Mouse (Mus musculus) heart, adult 9 months (tissue): ENCODE data around the gene Dmrt2.

Experiments
- DNase-seq, 2 experiments: peaks; one replicate each; pipeline ENCODE4 v3.0.0; 2022; ENCODE audit warnings: low spot score in 2 of 2

Dmrt2 gene

DNA sequence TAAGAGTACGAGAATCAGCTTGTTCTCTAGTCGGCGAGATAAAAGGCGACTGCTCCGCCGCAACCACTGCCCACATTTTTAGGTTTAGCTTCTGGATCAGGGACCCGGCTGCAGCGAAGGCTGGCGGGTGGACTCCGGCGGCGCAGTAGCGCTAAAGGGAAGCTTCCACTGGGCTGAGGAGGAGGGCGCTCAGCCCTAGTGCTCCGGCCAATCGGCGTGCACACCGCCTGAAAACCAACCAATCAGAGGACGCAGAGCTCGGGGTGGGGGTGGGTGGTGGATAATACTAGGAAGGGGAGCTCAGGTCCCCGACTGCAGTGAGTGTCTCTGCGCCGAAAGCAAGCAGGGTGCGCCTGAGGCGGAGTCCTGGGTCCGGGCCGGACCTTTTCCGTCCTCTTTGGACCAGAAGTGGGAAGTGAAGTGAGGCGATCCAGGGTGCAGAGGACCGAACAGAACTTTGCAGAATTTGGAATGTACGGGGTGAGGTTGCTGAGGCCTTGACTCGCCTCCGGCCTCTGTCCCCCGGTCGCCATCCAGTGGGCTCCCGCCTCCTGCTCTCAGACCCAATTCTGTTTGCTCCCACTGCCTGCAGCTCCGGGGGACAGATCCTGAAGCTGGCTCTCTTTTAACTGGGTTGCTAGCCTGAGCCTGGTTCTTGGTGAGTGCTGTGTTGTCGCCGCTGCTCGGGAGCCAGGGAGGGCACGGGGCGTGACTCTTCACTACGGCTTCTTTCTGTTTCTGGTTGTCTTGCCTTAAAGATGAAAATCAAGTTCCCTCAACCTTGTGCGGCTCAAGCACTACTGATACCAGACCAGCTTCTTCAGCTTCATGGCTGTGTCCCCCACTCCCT is at the start of gene Dmrt2:
Gene Dmrt2, plus strand, starts transcription at position 311 of the 850 bp plus-strand sequence.
- peak; percentile 40 to 42 for DNase-seq

GRCm38 (mm10) chr19:25628490-25628889 is 43.7 kb upstream of the Dmrt2 start:
- peak in 1 of 2 experiments; percentile 34 for DNase-seq

GRCm38 (mm10) chr19:25635119-25635518 is 37.1 kb upstream of the Dmrt2 start:
- no peak for DNase-seq

DNA sequence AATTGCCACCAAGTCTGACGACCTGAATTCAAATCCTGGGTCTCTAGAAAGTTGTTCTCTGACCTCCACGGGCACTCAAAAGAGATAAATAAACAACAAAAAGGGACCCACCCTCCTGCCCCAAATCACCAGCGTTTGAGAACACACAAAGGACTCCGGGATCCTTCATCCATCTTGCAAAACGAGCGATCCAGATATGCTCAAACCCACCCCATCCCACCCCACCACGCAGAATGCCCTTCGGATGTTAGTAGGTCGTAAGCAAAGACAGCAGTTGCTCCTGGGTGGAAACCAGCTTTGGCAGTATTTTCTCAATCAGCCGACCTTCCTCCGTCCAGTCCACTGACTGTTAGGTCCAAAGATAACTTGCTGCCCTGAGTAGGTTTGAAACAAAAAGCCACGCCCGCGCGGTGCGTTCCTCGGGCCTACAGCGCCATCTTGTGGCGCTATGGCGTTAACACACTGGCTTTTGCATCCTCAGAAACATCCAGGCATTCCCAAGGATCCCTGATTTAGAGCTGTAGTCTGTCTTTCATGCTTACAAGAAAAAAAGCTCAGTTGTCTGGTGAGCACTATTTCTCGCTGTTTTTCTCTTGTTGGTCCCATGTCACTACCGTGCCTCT is 36.5 kb upstream of the Dmrt2 start:
- peak; percentile 21 to 45 for DNase-seq

- DNase-seq = no peak
Observed at GRCm38 (mm10) chr19:25638766-25639361, 33.3 kb upstream of the Dmrt2 start.

GRCm38 (mm10) chr19:25641786-25642185 is 30.4 kb upstream of the Dmrt2 start:
- DNase-seq = no peak

DNA sequence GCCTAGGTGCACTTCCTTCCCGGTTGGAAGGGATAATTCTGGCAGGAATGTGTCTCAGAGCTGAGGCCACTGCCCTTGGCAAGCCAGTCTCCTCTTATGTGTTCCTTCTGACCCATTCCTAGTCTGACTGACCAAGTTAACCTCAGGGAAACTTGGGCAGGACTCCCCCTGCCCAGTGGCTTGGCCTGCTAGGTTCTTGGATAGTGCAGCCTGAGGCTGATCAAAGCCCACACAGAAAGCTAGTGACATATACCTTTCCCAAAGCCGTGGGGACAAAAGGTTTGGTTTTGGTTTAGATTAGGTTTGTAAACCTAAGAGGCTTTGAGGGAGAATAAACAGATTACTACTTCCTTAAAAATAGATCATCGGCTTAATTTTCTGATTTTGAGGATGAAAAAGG is 25.1 kb upstream of the Dmrt2 start:
- DNase-seq = no peak

DNA sequence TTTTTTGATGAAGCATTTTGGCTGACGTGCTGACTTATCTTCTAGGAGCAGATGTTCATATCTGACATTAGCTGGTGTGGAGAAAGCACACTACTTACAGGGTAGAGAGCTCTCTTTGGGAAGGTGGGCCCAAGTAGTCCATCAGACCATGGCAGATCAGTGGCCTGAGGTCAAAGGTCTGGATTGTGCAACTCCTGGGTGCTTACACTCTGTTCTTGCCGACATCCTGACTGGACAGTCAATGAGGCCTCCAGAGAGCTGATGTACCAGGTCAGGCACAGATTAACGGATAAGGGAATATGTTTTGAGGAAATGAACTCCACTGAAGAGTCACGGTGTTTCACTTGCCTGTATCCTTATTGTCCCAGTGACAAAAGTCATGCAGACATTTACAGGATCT is 23.5 kb upstream of the Dmrt2 start:
- DNase-seq = no peak

DNA sequence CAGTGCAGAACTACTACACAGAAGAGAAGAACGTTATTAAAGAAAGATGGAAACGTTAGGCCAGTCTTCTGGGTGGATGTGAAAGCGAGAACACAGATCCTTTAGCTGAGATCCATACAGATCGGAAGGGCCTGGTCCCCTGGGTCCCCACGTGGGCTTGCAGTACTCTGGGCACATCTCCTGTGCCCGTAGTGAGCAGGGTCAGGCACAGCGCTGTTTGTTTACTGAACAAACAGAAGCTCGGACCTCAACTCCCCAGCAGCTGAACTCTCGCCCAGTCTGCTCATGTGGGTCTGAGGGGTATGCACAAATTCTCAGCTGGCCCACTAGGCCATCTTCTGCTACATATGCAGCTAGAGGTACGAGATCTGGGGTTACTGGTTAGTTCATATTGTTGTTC is 21.7 kb upstream of the Dmrt2 start:
- no peak for DNase-seq

GRCm38 (mm10) chr19:25652560-25652959 is 19.7 kb upstream of the Dmrt2 start:
- no peak for DNase-seq

DNA sequence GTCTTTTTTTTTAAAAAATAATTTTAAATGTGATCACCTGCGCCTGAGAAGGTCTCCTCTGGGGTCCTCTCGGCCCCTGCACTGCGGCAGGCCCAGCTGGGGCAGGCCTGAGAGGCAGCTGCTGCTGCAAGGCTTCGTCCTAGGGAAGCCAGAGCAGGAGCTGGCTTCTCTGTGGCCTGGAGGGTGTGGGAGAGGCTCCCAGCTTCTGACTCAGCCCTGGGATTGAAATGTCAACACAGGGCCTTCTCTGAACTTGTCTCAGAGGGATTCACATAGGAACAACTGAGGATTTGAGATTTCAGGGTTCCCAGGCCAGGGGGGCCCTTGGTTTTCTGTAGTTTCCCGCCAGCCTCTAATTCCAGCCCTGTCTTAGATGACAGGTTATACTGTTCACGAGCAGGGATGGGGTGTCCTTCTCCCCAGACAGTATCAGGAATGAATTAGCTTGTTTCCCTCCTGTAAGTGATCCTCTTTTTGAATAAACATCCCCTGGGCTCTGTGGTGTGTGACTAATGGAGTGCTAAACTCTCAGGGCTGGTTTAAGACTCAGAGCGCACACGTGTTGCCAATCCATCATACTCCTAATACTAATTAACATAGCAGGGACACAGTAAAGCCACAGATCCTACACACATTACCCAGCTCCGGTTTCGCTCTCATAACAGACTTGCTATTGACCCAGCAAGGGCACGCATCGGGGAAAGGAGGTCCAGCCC is 18.0 kb upstream of the Dmrt2 start:
- no peak for DNase-seq

DNA sequence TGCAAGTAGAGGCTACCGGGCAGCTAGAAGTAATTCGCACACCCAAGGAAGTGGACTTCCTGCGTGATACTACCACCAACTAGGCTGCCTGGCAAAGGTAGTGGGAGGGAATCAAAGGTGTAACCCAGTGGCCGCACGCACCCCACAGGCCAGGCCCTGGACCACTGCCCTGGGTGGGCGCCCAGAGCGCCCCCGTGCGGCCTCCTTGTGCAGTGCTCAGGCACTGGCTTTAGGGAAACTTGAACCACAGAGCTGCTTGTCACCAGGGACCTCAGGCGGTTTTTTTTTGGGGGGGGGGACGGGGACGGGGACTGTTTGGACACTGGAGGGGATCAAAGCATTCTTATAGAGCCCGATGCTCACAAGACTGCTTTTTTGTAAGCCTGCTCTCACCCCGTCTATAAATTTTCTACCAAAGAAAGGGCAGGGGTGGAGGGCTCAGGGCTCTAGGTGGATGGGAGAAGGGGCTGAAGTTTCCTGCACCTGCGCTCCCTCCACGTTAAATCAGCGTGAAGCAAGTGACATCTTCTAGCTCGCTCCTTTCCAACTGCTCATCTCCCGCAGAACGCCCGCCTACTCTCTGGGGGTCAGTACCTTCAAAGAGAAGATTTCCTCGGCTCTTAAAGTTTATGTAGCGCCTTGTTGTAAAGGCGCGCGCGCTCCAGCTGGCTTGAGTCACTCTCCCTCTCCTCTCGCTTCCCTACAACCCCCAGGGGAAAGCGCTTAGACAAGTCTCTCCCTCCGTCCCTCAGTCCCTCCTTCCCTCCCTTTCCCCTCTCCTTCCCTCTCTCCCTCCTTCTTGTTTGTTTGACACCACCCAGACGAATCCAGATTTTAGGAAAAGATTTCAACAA is 6.5 kb upstream of the Dmrt2 start:
- no peak for DNase-seq

GRCm38 (mm10) chr19:25667836-25668235 is 4.4 kb upstream of the Dmrt2 start:
- no peak for DNase-seq

DNA sequence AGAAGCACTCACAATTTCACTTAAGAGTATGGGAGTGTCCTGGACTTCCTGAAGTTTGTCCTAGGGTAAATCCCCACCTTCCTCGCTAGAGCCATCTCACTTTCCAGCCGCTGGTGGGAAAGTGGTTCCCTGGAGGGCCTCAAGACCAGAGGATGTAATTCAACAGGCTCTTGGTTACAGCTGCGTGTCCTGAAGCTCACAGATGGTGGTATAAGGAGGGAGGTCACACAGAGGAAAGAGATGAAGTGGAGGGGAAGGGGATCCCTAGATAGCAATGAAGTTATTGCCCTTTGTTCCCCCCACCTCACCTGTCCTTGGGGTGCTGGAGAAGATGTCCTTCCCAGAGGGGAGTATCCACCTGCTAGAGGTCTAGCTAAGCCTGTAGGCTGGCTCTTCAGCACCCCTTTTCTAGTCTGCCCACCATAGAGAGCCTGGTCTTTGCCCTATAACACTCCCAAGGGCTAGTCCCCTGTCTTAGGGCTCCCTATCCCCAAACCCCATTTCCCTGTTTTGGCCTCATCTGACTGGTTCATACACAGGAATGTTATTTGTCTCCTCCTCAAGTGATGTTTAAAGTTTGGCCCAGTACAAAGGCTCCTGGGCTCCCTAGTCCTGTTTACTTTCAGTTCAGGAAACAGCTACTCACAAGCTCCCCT is 2.5 kb upstream of the Dmrt2 start:
- no peak for DNase-seq

DNA sequence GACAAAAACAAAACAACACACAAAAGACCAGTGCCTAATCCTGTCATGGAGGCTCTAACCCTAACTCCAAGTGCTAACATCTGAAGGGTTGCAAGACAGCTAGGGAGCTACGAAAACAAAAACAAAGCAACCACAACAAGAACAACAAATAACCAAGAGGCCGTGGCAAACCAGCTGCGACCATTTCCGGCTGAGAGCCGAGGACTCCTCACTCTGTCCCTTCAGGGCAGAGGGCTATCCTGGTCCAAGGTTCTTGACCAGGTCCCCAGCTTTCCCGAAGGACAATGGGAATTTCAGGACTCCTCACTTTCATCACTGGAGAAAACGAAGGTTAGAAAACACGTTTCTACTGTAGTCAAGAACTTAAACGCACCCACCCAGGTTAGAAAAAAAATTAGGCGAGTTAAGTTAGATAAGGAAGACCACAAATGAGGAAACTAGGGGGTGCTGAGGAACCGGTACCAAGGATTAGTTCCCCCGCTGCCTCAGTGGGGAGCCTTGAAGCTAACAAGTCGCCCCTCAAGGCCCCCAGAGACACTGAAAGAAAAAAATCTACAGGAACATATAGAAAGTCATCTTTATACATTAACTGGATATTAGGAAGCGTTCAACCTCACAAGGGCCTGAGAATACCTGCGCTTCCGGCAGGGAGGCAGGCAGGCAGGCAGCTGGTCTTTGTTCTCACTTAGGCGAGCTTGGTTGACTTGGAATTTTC is 1.5 kb upstream of the Dmrt2 start:
- no peak for DNase-seq

DNA sequence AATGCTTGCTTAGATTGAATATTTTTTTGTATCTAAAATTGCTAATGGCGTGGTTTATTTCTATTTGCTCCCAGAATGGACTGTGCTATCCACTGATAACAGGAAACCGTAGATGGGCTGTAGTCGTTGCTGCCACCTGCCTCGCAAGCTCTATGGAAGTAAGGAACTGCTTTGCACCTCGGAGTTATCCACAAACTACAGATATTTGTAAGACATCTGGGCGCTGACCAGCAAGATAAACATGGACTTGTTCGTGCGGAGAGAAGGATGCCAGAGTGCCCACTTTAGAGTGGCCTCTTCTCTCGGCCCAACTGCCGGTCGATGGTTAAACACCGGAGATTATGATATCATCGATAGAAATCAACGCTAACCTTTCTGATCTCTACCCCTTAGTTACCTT is 530 bp upstream of the Dmrt2 start:
- DNase-seq = no peak

DNA sequence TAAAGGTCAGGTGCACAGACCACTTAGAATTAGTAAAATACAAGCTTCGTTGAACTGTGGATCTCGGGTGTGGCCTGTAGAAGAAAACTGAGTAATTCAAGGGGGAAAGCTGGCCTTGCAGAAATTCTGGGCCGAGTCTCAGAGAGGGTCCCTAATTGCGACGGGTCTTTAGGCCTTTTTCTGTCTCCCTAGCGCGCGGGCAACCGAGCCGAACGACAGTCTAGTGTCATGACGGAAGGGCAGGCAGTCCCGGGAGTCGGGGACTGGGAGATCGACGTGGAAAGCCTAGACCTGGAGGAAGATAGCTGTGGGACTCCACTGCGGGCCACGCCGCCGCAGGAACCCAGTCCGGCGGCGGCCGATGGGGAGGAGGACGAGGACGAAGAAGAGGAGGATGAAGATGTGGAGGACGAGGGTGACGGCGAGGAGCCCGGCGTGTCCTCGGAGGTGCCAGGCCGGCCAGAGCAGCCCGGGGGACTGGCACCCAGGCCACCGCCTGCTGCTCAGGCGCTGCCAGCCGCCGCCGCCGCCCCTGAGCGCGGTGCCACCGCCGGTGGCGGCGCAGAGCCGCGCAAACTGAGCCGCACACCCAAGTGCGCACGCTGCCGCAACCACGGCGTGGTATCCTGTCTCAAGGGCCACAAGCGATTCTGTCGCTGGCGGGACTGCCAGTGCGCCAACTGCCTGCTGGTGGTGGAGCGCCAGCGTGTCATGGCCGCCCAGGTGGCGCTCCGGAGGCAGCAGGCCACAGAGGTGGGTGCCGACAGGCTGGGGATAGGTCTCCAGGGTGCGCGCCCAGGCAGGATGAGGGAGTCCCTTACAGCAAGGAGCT is 1.2 kb downstream of the Dmrt2 start:
- peak in 1 of 2 experiments; percentile 1 for DNase-seq

DNA sequence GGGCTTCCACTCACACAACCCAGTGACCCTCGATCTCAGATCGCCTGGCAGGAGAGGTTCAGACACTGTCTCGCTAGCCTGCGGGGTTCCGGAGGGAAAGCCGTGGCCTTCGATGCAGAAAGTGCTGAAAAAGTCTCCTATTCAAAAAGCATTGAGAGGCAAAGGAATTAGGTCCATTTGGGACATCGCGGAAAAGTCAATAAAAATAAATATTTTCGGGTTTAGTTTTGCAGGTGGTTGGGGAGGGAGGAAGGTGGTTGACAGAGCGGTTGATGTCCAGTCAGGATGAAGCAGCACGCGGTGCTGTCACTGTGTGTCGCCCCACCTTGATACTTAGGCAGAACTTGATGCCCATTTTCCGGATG is 1.8 kb downstream of the Dmrt2 start:
- no peak for DNase-seq

DNA sequence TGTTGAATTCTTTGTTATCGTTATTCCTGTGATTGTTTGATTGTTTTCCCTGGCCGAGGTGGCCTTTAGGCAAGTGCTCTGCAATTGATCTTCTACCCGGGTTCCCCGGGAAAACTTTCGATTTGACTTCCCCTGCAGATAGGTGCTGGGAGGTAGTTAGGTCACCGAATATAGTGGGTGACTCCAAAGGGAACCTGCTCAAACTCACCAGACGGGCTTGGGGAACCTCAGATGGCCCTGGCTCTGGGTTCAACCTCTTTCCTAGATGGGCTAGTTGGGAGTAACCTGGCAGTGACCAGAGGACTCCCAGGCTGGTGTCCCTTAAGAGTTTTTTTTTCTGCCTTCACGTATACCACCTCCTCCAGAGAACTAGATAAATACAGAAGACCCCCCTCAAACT is 2.5 kb downstream of the Dmrt2 start:
- no peak for DNase-seq
